Mouse (Mus musculus): Measurements from ENCODE around the gene Tmem204. TPM values are rescaled to one million over a fixed set of nuclear protein-coding genes. Genes with fewer than 3 reads are reported as not detected.
A peak's percentile ranks its signal among the peaks of the same experiment; 100 is the strongest.

Gene Tmem204
- polyA plus RNA-seq, 1 experiment: 340 TPM

DNA sequence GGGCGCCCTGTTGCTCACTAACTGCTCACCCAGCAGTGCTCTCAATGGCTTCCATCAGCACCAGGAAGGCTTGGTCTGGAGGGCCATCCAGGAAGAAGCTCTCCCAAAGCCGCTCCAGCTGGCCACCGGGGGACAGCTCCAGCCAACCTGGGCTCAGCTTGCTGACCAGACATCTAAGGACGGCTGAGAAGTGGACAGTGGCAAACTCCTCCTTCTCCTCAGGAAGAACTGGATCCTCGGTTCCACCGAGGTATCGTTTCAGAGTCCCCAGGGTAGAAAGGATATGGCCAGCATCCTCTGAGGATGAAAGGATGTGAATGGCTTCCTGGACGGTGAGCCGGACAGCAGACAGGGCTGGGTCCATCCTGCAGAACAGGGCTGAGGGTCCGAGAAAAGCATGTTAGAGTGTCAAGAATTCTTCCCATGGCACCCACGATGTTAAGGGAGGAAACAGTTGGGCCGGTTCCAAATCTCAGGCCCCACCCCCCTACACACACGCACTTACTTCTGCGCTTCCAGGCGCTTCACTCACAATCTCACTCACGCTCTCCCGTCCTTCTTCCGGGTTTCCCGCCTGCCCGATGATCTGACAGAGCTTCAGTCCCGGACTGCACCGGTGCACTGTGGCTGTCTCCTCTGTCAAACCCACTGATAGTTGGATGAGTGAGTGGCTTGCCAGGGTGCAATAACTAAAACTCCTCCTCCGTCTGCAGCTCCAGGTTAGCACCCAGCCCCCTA lies 31.7 kb upstream of the Tmem204 start:
- DNase-seq: no peak
- H3K4me1 ChIP-seq (ENCODE audit: control insufficient read depth, insufficient read depth, low read length): peaks cover 3% of the 10 kb centered on the region; the same call in 1 of the 2 replicates
- 7% methylated on average over 23 of the region's 23 CpGs for WGBS
- TF ChIP-seq POLR2A (IDR thresholded peaks at IDR 0.05; ENCODE audit: borderline replicate concordance, extremely low read depth, low read depth, low read length) (0 out of 2 replicates have a peak, but pooled peaks have one; percentile 3), CTCF (IDR thresholded peaks at IDR 0.05; ENCODE audit: insufficient read depth, low read length) (no peak)
- H3K4me3 ChIP-seq (replicated peaks; ENCODE audit: extremely low read depth, low read depth, low read length): peak overlapping the region; percentile 58

DNA sequence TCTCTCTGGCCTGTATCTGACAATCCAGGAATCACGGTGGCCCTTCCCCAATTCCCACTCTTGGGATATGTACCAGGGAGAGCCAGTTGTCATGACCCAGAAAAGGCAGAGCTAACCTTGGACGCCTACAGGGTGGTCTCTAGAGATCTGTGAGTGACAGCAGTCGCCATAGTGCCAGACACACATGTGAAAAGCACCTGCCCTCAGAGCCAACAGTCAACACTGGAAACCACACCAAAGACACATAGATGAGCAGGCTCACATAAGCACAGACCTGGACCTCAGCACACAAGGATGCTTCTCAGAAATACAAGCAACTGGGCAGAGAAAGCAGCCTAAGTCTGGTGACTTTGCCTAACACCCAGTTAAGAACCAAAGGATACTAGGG lies 29.0 kb upstream of the Tmem204 start:
- Histone ChIP-seq H3K4me1 (ENCODE audit: control insufficient read depth, insufficient read depth, low read length) (peaks cover 3% of the 10 kb centered on the region; the same call in 1 of the 2 replicates), H3K4me3 (replicated peaks; ENCODE audit: extremely low read depth, low read depth, low read length) (no peak overlapping the region)
- no peak for DNase-seq
- 69% methylated on average over 3 of the region's 3 CpGs for WGBS
- TF ChIP-seq CTCF (IDR thresholded peaks at IDR 0.05; ENCODE audit: insufficient read depth, low read length) (no peak), POLR2A (IDR thresholded peaks at IDR 0.05; ENCODE audit: borderline replicate concordance, extremely low read depth, low read depth, low read length) (no peak)

DNA sequence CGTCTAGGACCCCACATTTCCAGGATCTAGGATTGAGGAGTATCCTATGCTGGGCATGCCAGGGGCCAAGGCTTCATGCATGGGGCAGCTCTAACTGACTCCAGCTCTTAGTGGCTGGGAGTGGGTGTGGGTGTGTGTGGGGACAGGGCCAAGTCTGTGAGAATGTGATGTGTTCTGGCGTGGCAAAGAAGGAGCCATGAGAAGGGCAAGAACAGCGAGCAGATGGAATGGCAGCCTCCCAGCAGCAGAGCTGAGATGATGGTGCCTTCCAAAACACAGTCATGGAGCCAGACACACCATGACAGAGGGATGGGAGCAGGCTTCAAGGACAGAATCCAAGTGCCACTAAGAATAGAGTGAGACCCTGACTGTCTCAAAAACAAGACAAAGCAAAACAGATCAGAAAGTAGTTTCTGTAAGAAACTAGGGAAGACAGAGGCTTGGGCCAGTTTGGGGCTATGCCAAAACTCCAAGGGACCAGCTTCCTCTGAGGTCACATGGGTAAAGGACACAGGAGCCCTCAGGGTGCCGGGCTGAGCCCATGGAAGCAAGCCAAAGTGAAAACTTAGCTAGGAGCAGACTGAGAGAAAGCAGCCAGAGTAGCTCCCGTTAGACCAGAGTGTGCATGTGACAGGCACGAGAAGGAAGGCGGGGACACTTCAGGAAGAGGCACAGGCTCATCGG lies 28.5 kb upstream of the Tmem204 start:
- no peak for TF ChIP-seq POLR2A (IDR thresholded peaks at IDR 0.05; ENCODE audit: borderline replicate concordance, extremely low read depth, low read depth, low read length)
- TF ChIP-seq CTCF (IDR thresholded peaks at IDR 0.05; ENCODE audit: insufficient read depth, low read length): no peak
- 54% methylated on average over 8 of the region's 8 CpGs for WGBS
- no peak overlapping the region for H3K4me3 ChIP-seq (replicated peaks; ENCODE audit: extremely low read depth, low read depth, low read length)
- peaks cover 3% of the 10 kb centered on the region; the same call in 1 of the 2 replicates for H3K4me1 ChIP-seq (ENCODE audit: control insufficient read depth, insufficient read depth, low read length)
- no peak for DNase-seq

DNA sequence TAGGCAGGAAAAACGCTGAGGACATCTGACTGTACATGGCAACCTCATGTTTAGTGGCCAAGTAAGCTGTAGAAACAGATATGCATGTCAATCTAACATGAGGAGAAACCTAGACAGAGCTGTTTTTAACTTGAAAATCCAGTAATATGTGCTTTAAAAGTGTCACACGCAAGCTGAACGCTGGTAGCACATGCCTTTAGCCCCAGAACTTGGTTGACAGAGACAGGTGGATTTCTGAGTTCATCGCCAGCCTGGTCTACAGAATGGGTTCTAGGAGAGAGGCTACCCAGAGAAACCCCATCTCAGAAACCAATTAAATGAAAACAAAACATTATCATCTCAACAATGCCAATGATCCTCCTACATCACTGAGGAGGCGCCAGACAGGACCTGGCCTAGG lies 27.8 kb upstream of the Tmem204 start:
- Histone ChIP-seq H3K4me1 (ENCODE audit: control insufficient read depth, insufficient read depth, low read length) (peaks cover 2% of the 10 kb centered on the region; the same call in 1 of the 2 replicates), H3K4me3 (replicated peaks; ENCODE audit: extremely low read depth, low read depth, low read length) (no peak overlapping the region)
- no peak for DNase-seq
- TF ChIP-seq CTCF (IDR thresholded peaks at IDR 0.05; ENCODE audit: insufficient read depth, low read length): no peak
- no peak for TF ChIP-seq POLR2A (IDR thresholded peaks at IDR 0.05; ENCODE audit: borderline replicate concordance, extremely low read depth, low read depth, low read length)
- WGBS: 91% methylated on average over 5 of the region's 5 CpGs

DNA sequence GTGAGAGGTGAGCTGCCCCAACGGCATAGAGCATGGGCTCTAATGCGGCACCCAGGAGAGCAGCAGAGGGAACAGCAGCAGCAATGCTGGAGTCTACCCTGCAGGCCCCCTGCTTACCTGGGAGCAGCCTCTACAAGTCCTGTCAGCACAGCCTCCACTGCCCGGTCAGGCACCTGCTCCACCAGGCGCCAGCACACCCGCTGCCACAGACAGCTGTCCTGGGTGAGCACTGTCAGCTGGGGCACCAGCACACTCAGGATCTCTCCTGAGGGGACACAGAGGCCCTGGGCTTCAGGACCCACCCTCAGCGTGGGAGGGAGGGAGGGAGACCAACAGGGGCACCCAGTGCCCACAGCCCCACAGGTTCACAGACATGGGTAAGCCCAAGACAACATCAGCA lies 27.2 kb upstream of the Tmem204 start:
- 90% methylated on average over 6 of the region's 6 CpGs for WGBS
- Histone ChIP-seq H3K4me1 (ENCODE audit: control insufficient read depth, insufficient read depth, low read length) (no peaks in the 10 kb centered on the region), H3K4me3 (replicated peaks; ENCODE audit: extremely low read depth, low read depth, low read length) (no peak overlapping the region)
- TF ChIP-seq CTCF (IDR thresholded peaks at IDR 0.05; ENCODE audit: insufficient read depth, low read length) (no peak), POLR2A (IDR thresholded peaks at IDR 0.05; ENCODE audit: borderline replicate concordance, extremely low read depth, low read depth, low read length) (no peak)
- no peak for DNase-seq

GRCm38 (mm10) chr17:25109578-25109977 lies 26.2 kb upstream of the Tmem204 start:
- no peak for TF ChIP-seq POLR2A (IDR thresholded peaks at IDR 0.05; ENCODE audit: borderline replicate concordance, extremely low read depth, low read depth, low read length)
- peak; percentile 75 for TF ChIP-seq CTCF (IDR thresholded peaks at IDR 0.05; ENCODE audit: insufficient read depth, low read length)
- no peak overlapping the region for H3K4me3 ChIP-seq (replicated peaks; ENCODE audit: extremely low read depth, low read depth, low read length)
- 76% methylated on average over 2 of the region's 2 CpGs for WGBS
- no peaks in the 10 kb centered on the region for H3K4me1 ChIP-seq (ENCODE audit: control insufficient read depth, insufficient read depth, low read length)
- DNase-seq: no peak

DNA sequence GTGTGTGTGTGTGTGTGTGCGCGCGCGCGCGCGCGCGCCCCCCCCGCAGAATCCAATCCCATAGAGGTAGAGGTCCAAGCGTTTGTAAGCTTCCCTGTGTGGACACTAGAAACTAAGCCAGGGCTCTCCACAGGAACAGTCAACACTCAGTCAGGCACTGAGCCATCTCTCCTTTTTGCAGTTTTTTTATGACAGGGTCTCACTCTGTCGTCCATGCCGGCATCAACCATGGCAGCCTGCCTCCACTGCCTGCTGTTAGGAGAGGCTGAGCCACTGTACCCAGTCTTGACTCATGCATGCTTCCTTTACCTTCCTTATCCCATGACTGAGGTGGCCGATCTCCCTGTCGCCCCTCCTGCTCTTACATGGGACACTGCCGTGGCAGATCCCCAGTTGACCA lies 24.4 kb upstream of the Tmem204 start:
- no peaks in the 10 kb centered on the region for H3K4me1 ChIP-seq (ENCODE audit: control insufficient read depth, insufficient read depth, low read length)
- no peak overlapping the region for H3K4me3 ChIP-seq (replicated peaks; ENCODE audit: extremely low read depth, low read depth, low read length)
- no peak for DNase-seq
- TF ChIP-seq POLR2A (IDR thresholded peaks at IDR 0.05; ENCODE audit: borderline replicate concordance, extremely low read depth, low read depth, low read length): no peak
- TF ChIP-seq CTCF (IDR thresholded peaks at IDR 0.05; ENCODE audit: insufficient read depth, low read length): no peak
- WGBS: 96% methylated on average over 16 of the region's 16 CpGs

- TF ChIP-seq CTCF (IDR thresholded peaks at IDR 0.05; ENCODE audit: insufficient read depth, low read length): no peak
- no peak for TF ChIP-seq POLR2A (IDR thresholded peaks at IDR 0.05; ENCODE audit: borderline replicate concordance, extremely low read depth, low read depth, low read length)
- no peak for DNase-seq
- WGBS: 94% methylated on average over 11 of the region's 11 CpGs
- Histone ChIP-seq H3K4me3 (replicated peaks; ENCODE audit: extremely low read depth, low read depth, low read length) (no peak overlapping the region), H3K4me1 (ENCODE audit: control insufficient read depth, insufficient read depth, low read length) (no peaks in the 10 kb centered on the region)
Observed at GRCm38 (mm10) chr17:25101338-25101737, 17.9 kb upstream of the Tmem204 start.

GRCm38 (mm10) chr17:25100052-25100451 lies 16.7 kb upstream of the Tmem204 start:
- no peaks in the 10 kb centered on the region for H3K4me1 ChIP-seq (ENCODE audit: control insufficient read depth, insufficient read depth, low read length)
- 93% methylated on average over 6 of the region's 6 CpGs for WGBS
- H3K4me3 ChIP-seq (replicated peaks; ENCODE audit: extremely low read depth, low read depth, low read length): no peak overlapping the region
- no peak for TF ChIP-seq POLR2A (IDR thresholded peaks at IDR 0.05; ENCODE audit: borderline replicate concordance, extremely low read depth, low read depth, low read length)
- no peak for TF ChIP-seq CTCF (IDR thresholded peaks at IDR 0.05; ENCODE audit: insufficient read depth, low read length)
- no peak for DNase-seq

GRCm38 (mm10) chr17:25096221-25096620 lies 12.8 kb upstream of the Tmem204 start:
- no peak for TF ChIP-seq POLR2A (IDR thresholded peaks at IDR 0.05; ENCODE audit: borderline replicate concordance, extremely low read depth, low read depth, low read length)
- TF ChIP-seq CTCF (IDR thresholded peaks at IDR 0.05; ENCODE audit: insufficient read depth, low read length): no peak
- no peak for DNase-seq
- Histone ChIP-seq H3K4me3 (replicated peaks; ENCODE audit: extremely low read depth, low read depth, low read length) (no peak overlapping the region), H3K4me1 (ENCODE audit: control insufficient read depth, insufficient read depth, low read length) (no peaks in the 10 kb centered on the region)
- WGBS: 92% methylated on average over 2 of the region's 2 CpGs
